In genomic region chr9:108232908-108233307, GRCm38 (mm10) we compare ENCODE assay signal across 28 mouse cellular contexts. TPM values are rescaled to one million over a fixed set of nuclear protein-coding genes. Genes with fewer than 3 reads are reported as not detected.
"Had no signal": no experiment of that assay in that cellular context is flagged by ENCODE, and none has a peak within 500 bp of the region (broad histone marks: within the 10 kb centered on the region; RNA-seq: fewer than 3 reads in every experiment).

No protein-coding gene starts in this region.

- H3K27me3 ChIP-seq: embryonic facial prominence, embryonic 12.5 days; embryonic facial prominence, embryonic 13.5 days; embryonic facial prominence, embryonic 15.5 days; forebrain, embryonic 12.5 days; forebrain, embryonic 13.5 days; forebrain, embryonic 15.5 days had no signal

- ATAC-seq: forebrain, embryonic 13.5 days; forebrain, embryonic 14.5 days; forebrain, embryonic 15.5 days; forebrain, embryonic 16.5 days; forebrain, postnatal 0 days had no signal

- H3K9me3 ChIP-seq: embryonic facial prominence, embryonic 10.5 days; embryonic facial prominence, embryonic 12.5 days; embryonic facial prominence, embryonic 13.5 days; embryonic facial prominence, embryonic 15.5 days; forebrain, embryonic 10.5 days; forebrain, embryonic 12.5 days; forebrain, embryonic 13.5 days; forebrain, embryonic 15.5 days had no signal

- H3K27ac ChIP-seq: embryonic facial prominence, embryonic 10.5 days; embryonic facial prominence, embryonic 12.5 days; embryonic facial prominence, embryonic 13.5 days; embryonic facial prominence, embryonic 15.5 days; forebrain, embryonic 10.5 days; forebrain, embryonic 12.5 days; forebrain, embryonic 13.5 days; forebrain, embryonic 15.5 days; heart, adult 2 months had no signal

- H3K9ac ChIP-seq: embryonic facial prominence, embryonic 12.5 days; embryonic facial prominence, embryonic 13.5 days; embryonic facial prominence, embryonic 15.5 days; forebrain, embryonic 12.5 days; forebrain, embryonic 13.5 days; forebrain, embryonic 15.5 days; forebrain, postnatal 0 days had no signal

- H3K4me2 ChIP-seq: embryonic facial prominence, embryonic 12.5 days; embryonic facial prominence, embryonic 13.5 days; embryonic facial prominence, embryonic 15.5 days; forebrain, embryonic 12.5 days; forebrain, embryonic 13.5 days; forebrain, embryonic 15.5 days had no signal

- DNase-seq: cerebellum, adult 2 months; cerebellum, adult 8-10 months; cerebellum, adult 9-10 months; cerebellum, adult 9-11 months; cerebellum, postnatal 10 days; cerebellum, postnatal 14 days; cerebellum, postnatal 25 days; cerebellum, postnatal 36 days; embryo, embryonic 11 days; forebrain, postnatal 0 days; gastrocnemius, postnatal 10 days; gastrocnemius, postnatal 14 days; gastrocnemius, postnatal 25 days; gastrocnemius, postnatal 36 days; heart, adult 11 months; heart, adult 18-20 months; heart, adult 2 months had no signal

- H3K4me3 ChIP-seq: embryonic facial prominence, embryonic 10.5 days; embryonic facial prominence, embryonic 12.5 days; embryonic facial prominence, embryonic 13.5 days; embryonic facial prominence, embryonic 15.5 days; erythroblast, embryonic 14.5 days; forebrain, embryonic 10.5 days; forebrain, embryonic 12.5 days; forebrain, embryonic 13.5 days; forebrain, embryonic 15.5 days; heart, adult 2 months had no signal

- H3K4me1 ChIP-seq: embryonic facial prominence, embryonic 12.5 days; embryonic facial prominence, embryonic 13.5 days; embryonic facial prominence, embryonic 15.5 days; forebrain, embryonic 12.5 days; forebrain, embryonic 13.5 days had no signal

RNA-seq across cellular contexts. Expression of gene Nicn1, which starts 57.3 kb away (rescaled TPM):
- polyA plus RNA-seq: erythroblast, embryonic 14.5 days had no signal
